Mouse (Mus musculus): ENCODE measurements at regions not wholly inside any gene's neighbourhood (a gene's known extent, or its start where the extent isn't known, plus 50 kb on each side); places are given as distances from the start of the nearest gene placed in this dataset.

GRCm38 (mm10) chr17:9164501-9164900, 176.4 kb downstream of the 1700010I14Rik start:
- no peaks in the 10 kb centered on the region for H3K9me3 ChIP-seq (ENCODE audit: low read length)
- no peaks in the 10 kb centered on the region for H3K36me3 ChIP-seq (ENCODE audit: insufficient read depth, low read length)
- H3K4me3 ChIP-seq (replicated peaks; ENCODE audit: low read length): no peak overlapping the region
- H3K27me3 ChIP-seq (ENCODE audit: insufficient read depth, low read length): no peaks in the 10 kb centered on the region
- H3K4me1 ChIP-seq (replicated peaks; ENCODE audit: low read depth, low read length): peaks cover 39% of the 10 kb centered on the region
- TF ChIP-seq CTCF (conservative IDR thresholded peaks at IDR 0.05; ENCODE audit: low read length) (no peak), NANOG (IDR thresholded peaks at IDR 0.05; ENCODE audit: borderline replicate concordance, low read length) (no peak), POU5F1 (IDR thresholded peaks at IDR 0.05; ENCODE audit: borderline replicate concordance, low read length) (no peak)

GRCm38 (mm10) chr17:9167161-9167560, 179.0 kb downstream of the 1700010I14Rik start:
- Histone ChIP-seq H3K4me1 (replicated peaks; ENCODE audit: low read depth, low read length) (peaks cover 38% of the 10 kb centered on the region), H3K27me3 (ENCODE audit: insufficient read depth, low read length) (no peaks in the 10 kb centered on the region), H3K4me3 (replicated peaks; ENCODE audit: low read length) (peak overlapping the region; percentile 69), H3K9me3 (ENCODE audit: low read length) (no peaks in the 10 kb centered on the region), H3K36me3 (ENCODE audit: insufficient read depth, low read length) (no peaks in the 10 kb centered on the region)
- no peak for TF ChIP-seq NANOG (IDR thresholded peaks at IDR 0.05; ENCODE audit: borderline replicate concordance, low read length)
- TF ChIP-seq CTCF (conservative IDR thresholded peaks at IDR 0.05; ENCODE audit: low read length): peak; percentile 5; the same call in 1 of the 2 replicates

GRCm38 (mm10) chr17:9167571-9168201, 179.6 kb downstream of the 1700010I14Rik start:
- Histone ChIP-seq H3K9me3 (ENCODE audit: low read length) (no peaks in the 10 kb centered on the region), H3K4me3 (replicated peaks; ENCODE audit: low read length) (peak overlapping the region; percentile 69), H3K27me3 (ENCODE audit: insufficient read depth, low read length) (no peaks in the 10 kb centered on the region), H3K4me1 (replicated peaks; ENCODE audit: low read depth, low read length) (peaks cover 38% of the 10 kb centered on the region), H3K36me3 (ENCODE audit: insufficient read depth, low read length) (no peaks in the 10 kb centered on the region)
- TF ChIP-seq CTCF (conservative IDR thresholded peaks at IDR 0.05; ENCODE audit: low read length): no peak
- no peak for TF ChIP-seq POU5F1 (IDR thresholded peaks at IDR 0.05; ENCODE audit: borderline replicate concordance, low read length)
- no peak for TF ChIP-seq NANOG (IDR thresholded peaks at IDR 0.05; ENCODE audit: borderline replicate concordance, low read length)

GRCm38 (mm10) chr17:9168411-9168810, 180.3 kb downstream of the 1700010I14Rik start:
- peak; percentile 56 for TF ChIP-seq CTCF (conservative IDR thresholded peaks at IDR 0.05; ENCODE audit: low read length)
- TF ChIP-seq NANOG (IDR thresholded peaks at IDR 0.05; ENCODE audit: borderline replicate concordance, low read length): no peak
- TF ChIP-seq POU5F1 (IDR thresholded peaks at IDR 0.05; ENCODE audit: borderline replicate concordance, low read length): no peak
- H3K36me3 ChIP-seq (ENCODE audit: insufficient read depth, low read length): no peaks in the 10 kb centered on the region
- H3K9me3 ChIP-seq (ENCODE audit: low read length): 0 out of 2 replicates have a peak, but pooled peaks cover under 1% of the 10 kb centered on the region
- no peaks in the 10 kb centered on the region for H3K27me3 ChIP-seq (ENCODE audit: insufficient read depth, low read length)
- peak overlapping the region; percentile 69 for H3K4me3 ChIP-seq (replicated peaks; ENCODE audit: low read length)
- H3K4me1 ChIP-seq (replicated peaks; ENCODE audit: low read depth, low read length): peaks cover 38% of the 10 kb centered on the region

GRCm38 (mm10) chr17:9169371-9169770, 181.2 kb downstream of the 1700010I14Rik start:
- peaks cover 38% of the 10 kb centered on the region for H3K4me1 ChIP-seq (replicated peaks; ENCODE audit: low read depth, low read length)
- TF ChIP-seq POU5F1 (IDR thresholded peaks at IDR 0.05; ENCODE audit: borderline replicate concordance, low read length) (no peak), CTCF (conservative IDR thresholded peaks at IDR 0.05; ENCODE audit: low read length) (peak; percentile 82)
- H3K27me3 ChIP-seq (ENCODE audit: insufficient read depth, low read length): no peaks in the 10 kb centered on the region
- H3K36me3 ChIP-seq (ENCODE audit: insufficient read depth, low read length): no peaks in the 10 kb centered on the region
- no peak overlapping the region for H3K4me3 ChIP-seq (replicated peaks; ENCODE audit: low read length)
- H3K9me3 ChIP-seq (ENCODE audit: low read length): peaks cover 10% of the 10 kb centered on the region

- TF ChIP-seq POU5F1 (IDR thresholded peaks at IDR 0.05; ENCODE audit: borderline replicate concordance, low read length): no peak
- TF ChIP-seq CTCF (conservative IDR thresholded peaks at IDR 0.05; ENCODE audit: low read length): no peak
- no peak for TF ChIP-seq NANOG (IDR thresholded peaks at IDR 0.05; ENCODE audit: borderline replicate concordance, low read length)
- peaks cover 34% of the 10 kb centered on the region for H3K4me1 ChIP-seq (replicated peaks; ENCODE audit: low read depth, low read length)
These were observed 209.0 kb downstream of the 1700010I14Rik start for GRCm38 (mm10) chr17:9197160-9197559.

GRCm38 (mm10) chr17:9200386-9200785, 212.3 kb downstream of the 1700010I14Rik start:
- TF ChIP-seq CTCF (conservative IDR thresholded peaks at IDR 0.05; ENCODE audit: low read length) (no peak), NANOG (IDR thresholded peaks at IDR 0.05; ENCODE audit: borderline replicate concordance, low read length) (no peak), POU5F1 (IDR thresholded peaks at IDR 0.05; ENCODE audit: borderline replicate concordance, low read length) (no peak)
- Histone ChIP-seq H3K4me3 (replicated peaks; ENCODE audit: low read length) (no peak overlapping the region), H3K36me3 (ENCODE audit: insufficient read depth, low read length) (no peaks in the 10 kb centered on the region), H3K4me1 (replicated peaks; ENCODE audit: low read depth, low read length) (peaks cover 51% of the 10 kb centered on the region), H3K27me3 (ENCODE audit: insufficient read depth, low read length) (no peaks in the 10 kb centered on the region), H3K9me3 (ENCODE audit: low read length) (peaks cover 3% of the 10 kb centered on the region)

More at GRCm38 (mm10) chr17:9197160-9197559, 209.0 kb downstream of the 1700010I14Rik start:
- H3K9me3 ChIP-seq (ENCODE audit: low read length): peaks cover 9% of the 10 kb centered on the region
- H3K36me3 ChIP-seq (ENCODE audit: insufficient read depth, low read length): no peaks in the 10 kb centered on the region
- no peaks in the 10 kb centered on the region for H3K27me3 ChIP-seq (ENCODE audit: insufficient read depth, low read length)
- H3K4me3 ChIP-seq (replicated peaks; ENCODE audit: low read length): no peak overlapping the region

GRCm38 (mm10) chr17:9202496-9202895, 214.4 kb downstream of the 1700010I14Rik start:
- no peaks in the 10 kb centered on the region for H3K27me3 ChIP-seq (ENCODE audit: insufficient read depth, low read length)
- no peaks in the 10 kb centered on the region for H3K36me3 ChIP-seq (ENCODE audit: insufficient read depth, low read length)
- TF ChIP-seq POU5F1 (IDR thresholded peaks at IDR 0.05; ENCODE audit: borderline replicate concordance, low read length) (no peak), NANOG (IDR thresholded peaks at IDR 0.05; ENCODE audit: borderline replicate concordance, low read length) (peak; percentile 80)

GRCm38 (mm10) chr17:9210626-9211025, 211.2 kb upstream of the Gm17728 start:
- Histone ChIP-seq H3K4me1 (replicated peaks; ENCODE audit: low read depth, low read length) (peaks cover 11% of the 10 kb centered on the region), H3K27me3 (ENCODE audit: insufficient read depth, low read length) (no peaks in the 10 kb centered on the region), H3K36me3 (ENCODE audit: insufficient read depth, low read length) (no peaks in the 10 kb centered on the region), H3K4me3 (replicated peaks; ENCODE audit: low read length) (no peak overlapping the region), H3K9me3 (ENCODE audit: low read length) (no peaks in the 10 kb centered on the region)
- TF ChIP-seq POU5F1 (IDR thresholded peaks at IDR 0.05; ENCODE audit: borderline replicate concordance, low read length): no peak
- TF ChIP-seq CTCF (conservative IDR thresholded peaks at IDR 0.05; ENCODE audit: low read length): no peak
- no peak for TF ChIP-seq NANOG (IDR thresholded peaks at IDR 0.05; ENCODE audit: borderline replicate concordance, low read length)

More at GRCm38 (mm10) chr17:9202496-9202895, 214.4 kb downstream of the 1700010I14Rik start:
- H3K4me1 ChIP-seq (replicated peaks; ENCODE audit: low read depth, low read length): peaks cover 48% of the 10 kb centered on the region
- no peak overlapping the region for H3K4me3 ChIP-seq (replicated peaks; ENCODE audit: low read length)
- H3K9me3 ChIP-seq (ENCODE audit: low read length): no peaks in the 10 kb centered on the region

All from E14TG2a.4 (cell line).